Mouse (Mus musculus) small intestine, adult 2 months (tissue): Measurements from ENCODE around the gene Sfi1. TPM values are rescaled to one million over a fixed set of nuclear protein-coding genes. Genes with fewer than 3 reads are reported as not detected.
"Not testable (repeated sequence)": the region's sequence is repeated elsewhere in the genome, so short reads cannot be mapped to it uniquely, and the experiment has no call there.

Experiments used
- H3K27ac ChIP-seq: fragments of 200-500 bp; 2 replicates; pipeline ENCODE4 v1.5.1; 2012; ENCODE audit warnings: low read depth, low read length, control low read depth, inconsistent platforms; ENCODE audit not compliant: insufficient read depth
- H3K27me3 ChIP-seq: fragments of 200-500 bp; 2 replicates; pipeline ENCODE4 v1.6.1; 2012; ENCODE audit warnings: mild to moderate bottlenecking, moderate library complexity, low read length, inconsistent platforms; ENCODE audit not compliant: control insufficient read depth, insufficient read depth
- H3K36me3 ChIP-seq: fragments of 200-500 bp; 2 replicates; pipeline ENCODE4 v1.6.1; 2012; ENCODE audit warnings: mild to moderate bottlenecking, low read length, control low read depth, inconsistent platforms; ENCODE audit not compliant: control insufficient read depth, insufficient read depth
- H3K4me1 ChIP-seq: fragments of 200-500 bp; 2 replicates; pipeline ENCODE4 v1.6.1; 2012; ENCODE audit warnings: low read length, inconsistent platforms, mixed read lengths; ENCODE audit not compliant: control insufficient read depth, insufficient read depth, insufficient read length
- H3K4me3 ChIP-seq: fragments of 200-500 bp; 2 replicates; pipeline ENCODE4 v1.5.1; 2012; ENCODE audit warnings: low read depth, mild to moderate bottlenecking, control low read depth, inconsistent platforms, low read length, moderate library complexity
- WGBS: fragments of 180-500 bp; shearing (Covaris S2); methylation state at CpG from one replicate; pipeline ENCODE4 v1.1.7; 2018; 5-methylcytosine and 5-hydroxymethylcytosine counted together
- polyA plus RNA-seq: library from polyadenylated mRNA; depleted of rRNA; stranded (reverse); fragments of >200 nt; gene quantifications from 2 replicates; pipeline ENCODE4 v1.2.3, GENCODE M21; 2012

Sfi1 gene
- polyA plus RNA-seq, 1 experiment, result 21.2 TPM

DNA sequence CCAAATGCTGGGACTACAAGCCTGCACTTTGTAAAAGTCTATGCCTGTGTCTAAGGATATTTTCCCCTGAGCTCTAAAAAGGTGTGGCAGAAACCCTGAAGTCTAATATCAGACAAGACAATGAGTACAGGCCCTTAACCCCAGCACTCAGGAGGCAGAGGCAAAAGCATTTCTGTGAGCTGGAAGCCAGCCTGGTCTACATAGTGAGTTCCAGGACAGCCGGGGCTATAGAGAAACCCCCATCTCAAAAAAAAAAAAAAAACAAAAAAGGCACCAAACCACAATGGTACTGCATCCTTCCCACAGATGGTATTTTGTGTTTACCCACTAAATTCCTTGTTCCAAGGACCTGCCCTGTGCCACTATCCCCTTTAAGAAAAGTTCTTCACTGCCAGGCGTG is 54.9 kb downstream of the Sfi1 start:
- not testable (repeated sequence) for H3K4me3 ChIP-seq, H3K27me3 ChIP-seq, H3K4me1 ChIP-seq, H3K27ac ChIP-seq, H3K36me3 ChIP-seq
- WGBS, result 68% methylated on average over 2 of the region's 2 CpGs

DNA sequence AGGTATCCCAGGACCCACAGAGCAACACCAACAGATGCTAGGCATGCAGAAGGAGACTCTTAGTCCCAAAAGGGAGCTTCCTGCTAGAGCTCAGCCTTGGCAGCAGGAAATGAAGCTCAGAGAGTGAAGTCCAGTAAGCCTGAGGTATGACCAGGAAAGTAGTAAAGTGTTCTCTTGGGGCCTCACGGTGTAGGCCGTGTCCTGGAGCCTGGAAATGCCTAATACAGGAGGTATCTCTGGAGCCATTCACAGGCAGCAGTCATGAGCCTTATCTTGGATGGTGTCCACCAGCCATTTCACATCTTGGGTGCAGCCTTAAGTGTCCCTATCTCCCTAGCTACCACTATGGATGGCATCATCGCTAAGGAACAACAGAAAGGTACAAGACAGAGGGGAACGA is 56.0 kb downstream of the Sfi1 start:
- not testable (repeated sequence) for H3K4me3 ChIP-seq, H3K4me1 ChIP-seq, H3K27me3 ChIP-seq, H3K36me3 ChIP-seq, H3K27ac ChIP-seq
- WGBS, result 78% methylated on average over 4 of the region's 4 CpGs

DNA sequence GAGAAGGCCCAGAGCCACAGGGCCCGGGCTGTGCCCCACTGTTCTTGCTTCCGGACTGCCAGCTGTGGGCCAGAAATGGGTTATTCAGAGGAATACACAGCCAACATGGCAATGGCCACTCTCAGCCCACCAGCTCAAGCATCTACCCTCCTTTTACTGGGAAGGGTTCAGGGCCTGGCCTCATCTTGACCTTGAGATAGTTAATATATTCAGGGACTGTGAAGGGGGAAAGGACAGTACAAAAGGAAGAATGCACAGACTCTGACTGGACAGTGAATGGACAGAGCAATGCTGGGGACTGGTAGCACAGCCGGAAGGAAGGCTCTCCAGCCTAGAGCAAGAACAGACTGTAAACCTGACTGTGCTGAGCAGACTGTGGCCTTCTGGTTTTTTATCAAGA is 57.3 kb downstream of the Sfi1 start:
- not testable (repeated sequence) for H3K4me1 ChIP-seq, H3K36me3 ChIP-seq, H3K4me3 ChIP-seq, H3K27ac ChIP-seq, H3K27me3 ChIP-seq
- 86% methylated on average over 3 of the region's 3 CpGs for WGBS

DNA sequence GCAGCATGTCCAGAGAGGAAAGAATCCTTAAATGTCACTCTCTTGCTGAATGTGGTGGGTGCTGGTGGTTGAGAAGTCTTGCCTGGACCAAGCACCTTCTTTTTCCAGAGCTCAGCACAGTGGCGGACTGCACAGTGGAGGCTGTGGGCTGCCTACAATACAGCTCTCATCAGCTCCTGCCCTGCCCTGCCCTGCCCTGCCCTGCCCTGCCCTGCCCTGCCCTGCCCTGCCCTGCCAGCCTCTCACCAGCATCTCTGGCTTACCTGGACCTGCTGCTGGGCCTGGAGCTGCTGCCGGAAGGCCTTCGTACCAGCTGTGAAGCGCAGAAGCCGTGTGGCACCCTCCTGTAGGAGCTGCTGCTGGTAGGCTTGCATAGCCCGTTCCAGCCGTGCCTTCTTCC is 57.9 kb downstream of the Sfi1 start:
- H3K36me3 ChIP-seq, H3K4me1 ChIP-seq, H3K4me3 ChIP-seq, H3K27me3 ChIP-seq, H3K27ac ChIP-seq: not testable (repeated sequence)
- 50% methylated on average over 6 of the region's 7 CpGs for WGBS

DNA sequence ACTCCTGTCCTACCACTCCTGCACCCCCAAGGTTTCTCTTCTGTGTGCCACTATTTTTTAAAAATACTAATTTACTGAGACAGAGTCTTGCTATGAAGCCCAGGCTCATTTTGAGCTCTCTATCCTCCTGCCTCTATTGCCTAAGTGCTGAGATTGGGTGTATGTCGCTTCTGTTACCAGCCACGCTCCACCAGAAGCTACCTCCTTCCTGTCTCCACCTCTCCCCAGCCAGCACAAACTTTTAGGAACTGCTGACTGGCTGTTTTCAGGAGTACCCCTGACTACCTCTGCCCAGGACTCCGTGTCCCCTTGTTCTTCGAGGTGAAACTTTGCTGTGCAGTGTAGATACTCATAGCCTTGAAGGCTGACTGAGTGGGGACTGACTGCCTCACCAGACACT is 59.9 kb downstream of the Sfi1 start:
- H3K27ac ChIP-seq, H3K4me3 ChIP-seq, H3K4me1 ChIP-seq, H3K36me3 ChIP-seq, H3K27me3 ChIP-seq: not testable (repeated sequence)
- WGBS, result 100% methylated on average over 1 of the region's 4 CpGs

DNA sequence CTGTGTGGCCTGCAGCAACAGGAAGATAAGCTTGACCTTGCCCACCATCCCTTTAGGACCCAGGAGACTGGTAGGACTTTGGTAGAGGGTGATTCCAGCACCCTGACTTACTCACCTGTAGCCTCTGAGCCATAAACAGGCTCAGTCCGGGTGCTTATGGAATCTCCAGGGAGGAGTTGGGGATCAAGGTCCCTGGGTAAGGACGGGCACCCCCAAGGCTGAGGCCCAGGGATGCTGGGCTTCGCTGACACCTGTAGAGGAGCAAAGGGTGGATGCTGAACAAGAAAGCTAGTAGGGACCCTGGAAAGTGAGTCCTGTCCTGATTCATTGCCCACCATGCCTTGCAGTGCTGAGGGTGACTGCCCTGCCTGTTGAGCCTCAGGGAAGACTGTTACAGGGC is 60.3 kb downstream of the Sfi1 start:
- not testable (repeated sequence) for H3K27me3 ChIP-seq, H3K36me3 ChIP-seq, H3K4me3 ChIP-seq, H3K4me1 ChIP-seq
- H3K27ac ChIP-seq, result 0 out of 2 replicates have a peak overlapping the region, but pooled peaks have one; percentile 33
- 42% methylated on average over 3 of the region's 3 CpGs for WGBS

DNA sequence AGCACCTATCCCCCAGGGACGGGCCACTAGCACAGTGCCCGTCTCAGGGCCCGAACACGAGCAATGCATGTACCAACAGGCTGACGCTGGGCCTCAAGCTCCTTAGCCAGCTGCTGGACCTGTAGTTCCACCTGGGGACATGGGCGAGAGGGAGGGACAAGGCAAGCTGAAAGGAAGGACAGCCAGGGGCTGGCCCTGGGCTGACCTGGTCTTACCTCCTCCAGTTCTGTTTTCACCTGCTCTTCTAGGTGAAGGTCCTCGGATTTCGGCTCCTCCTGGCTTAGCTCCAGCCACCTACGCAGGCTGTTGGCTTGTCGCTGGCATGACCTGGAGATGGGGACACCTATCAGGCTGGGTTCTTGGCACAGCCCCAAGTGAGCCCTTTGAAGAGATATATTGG is 61.3 kb downstream of the Sfi1 start:
- H3K4me1 ChIP-seq, H3K4me3 ChIP-seq, H3K27ac ChIP-seq, H3K27me3 ChIP-seq, H3K36me3 ChIP-seq: not testable (repeated sequence)
- WGBS, result 44% methylated on average over 10 of the region's 10 CpGs

DNA sequence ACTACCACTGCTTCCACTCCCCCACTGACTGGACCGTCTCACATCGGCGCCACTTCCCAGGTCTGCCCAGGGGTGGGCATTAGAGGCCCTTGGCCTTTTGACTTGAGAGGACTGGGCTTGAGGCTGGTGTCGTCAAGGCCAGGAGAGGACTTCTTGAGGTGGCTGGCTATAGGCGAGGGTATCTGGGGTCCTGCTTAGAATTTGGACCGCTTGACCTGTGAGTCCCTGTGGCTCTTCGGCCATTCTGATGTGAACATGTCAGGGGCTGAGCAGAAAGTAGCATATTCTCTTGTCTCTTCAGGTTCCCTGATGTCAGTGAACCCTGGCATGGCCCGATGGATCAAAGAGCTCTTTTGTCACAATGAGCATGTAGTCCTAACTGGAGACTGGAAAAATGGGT is 63.4 kb downstream of the Sfi1 start:
- not testable (repeated sequence) for H3K36me3 ChIP-seq, H3K4me3 ChIP-seq, H3K4me1 ChIP-seq, H3K27me3 ChIP-seq, H3K27ac ChIP-seq
- 94% methylated on average over 8 of the region's 8 CpGs for WGBS

DNA sequence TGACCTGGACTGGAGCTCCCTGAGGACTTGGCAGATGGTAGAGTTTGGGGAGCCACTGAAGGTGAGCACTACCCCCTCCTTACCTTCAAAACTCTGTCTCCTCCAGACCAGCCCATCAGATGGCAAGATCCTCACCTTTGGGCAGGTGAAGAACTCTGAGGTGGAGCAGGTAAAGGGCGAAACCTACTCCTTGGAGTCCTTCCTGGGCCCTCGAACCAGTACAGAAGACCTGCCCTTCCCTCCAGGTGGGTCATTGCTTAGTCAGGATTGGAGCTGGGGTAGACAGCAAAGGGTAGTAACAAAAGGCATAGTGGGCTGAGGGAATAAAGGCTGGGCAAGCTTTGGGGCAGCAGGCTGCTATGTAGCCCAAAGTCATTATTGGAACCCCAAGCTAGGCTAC is 64.0 kb downstream of the Sfi1 start:
- 95% methylated on average over 2 of the region's 2 CpGs for WGBS
- not testable (repeated sequence) for H3K36me3 ChIP-seq, H3K4me3 ChIP-seq, H3K27me3 ChIP-seq, H3K27ac ChIP-seq, H3K4me1 ChIP-seq

DNA sequence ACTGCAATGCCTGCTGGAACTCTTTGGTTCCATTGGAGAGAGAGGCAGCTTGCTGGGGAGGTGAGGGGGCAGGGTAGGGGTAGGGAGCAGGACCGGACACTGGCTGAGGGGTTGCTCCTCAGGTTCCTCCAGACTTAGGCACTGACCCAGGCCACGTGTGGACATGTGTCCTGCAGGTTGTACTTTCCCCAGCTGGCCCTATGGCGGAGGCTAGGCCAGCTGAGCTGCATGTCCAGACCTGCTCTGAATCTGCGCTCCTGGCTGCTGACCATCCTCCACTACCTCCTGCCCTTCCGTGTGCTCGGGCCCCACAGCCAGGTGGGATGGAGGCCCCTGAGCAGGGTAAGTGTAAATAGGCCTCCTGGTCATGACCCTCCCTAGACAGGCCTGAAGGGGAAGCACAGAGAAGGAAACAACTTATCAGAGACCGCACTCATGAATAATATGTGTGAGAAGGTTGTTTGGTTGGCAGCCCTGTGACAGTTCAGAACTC is 65.9 kb downstream of the Sfi1 start:
- H3K36me3 ChIP-seq, H3K27ac ChIP-seq: not testable (repeated sequence)
- WGBS, result 83% methylated on average over 5 of the region's 7 CpGs

DNA sequence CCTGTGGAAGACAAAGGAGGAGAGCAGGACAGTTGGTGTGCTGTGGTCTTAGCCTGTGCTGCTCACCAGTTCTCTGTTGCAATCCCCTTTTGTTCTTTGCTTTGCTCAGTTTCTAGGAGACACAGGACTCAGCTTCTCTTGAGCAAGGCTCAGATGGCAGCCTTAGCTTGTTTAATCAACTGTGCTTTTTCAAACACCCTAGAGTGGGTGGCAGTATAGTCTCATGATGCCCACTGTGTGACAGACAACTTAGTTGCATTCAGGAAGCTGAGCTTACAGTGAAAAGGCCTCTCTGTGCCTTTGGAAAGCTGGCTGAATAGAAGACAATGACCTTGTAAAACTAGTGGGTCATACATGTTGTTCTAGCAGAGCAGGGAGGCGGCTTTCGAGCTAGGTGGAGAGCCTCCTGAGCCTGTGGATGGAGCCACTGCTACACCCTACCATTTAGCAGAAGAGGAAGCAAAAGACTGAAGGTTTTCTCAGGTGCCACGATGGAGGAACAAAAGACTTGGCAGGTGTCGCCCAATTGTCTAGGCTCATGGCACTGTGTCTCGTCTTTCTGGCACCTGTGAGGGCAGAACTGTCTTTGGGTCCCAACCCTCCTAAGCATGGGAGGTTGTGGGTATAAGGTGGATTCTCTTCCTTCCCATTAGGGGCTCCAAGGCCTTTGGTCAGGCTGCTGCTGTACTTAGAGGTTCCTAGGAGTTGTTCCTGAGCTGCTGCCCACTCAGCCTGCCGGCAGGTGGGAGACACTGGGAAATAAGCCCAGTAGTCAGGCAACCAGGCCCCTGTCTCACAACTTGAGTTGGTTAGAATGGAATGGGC is 66.6 kb downstream of the Sfi1 start:
- H3K27me3 ChIP-seq, H3K4me3 ChIP-seq, H3K4me1 ChIP-seq, H3K36me3 ChIP-seq, H3K27ac ChIP-seq: not testable (repeated sequence)
- WGBS, result 61% methylated on average over 6 of the region's 6 CpGs

More for the DNA sequence above, 65.9 kb downstream of the Sfi1 start:
- H3K27me3 ChIP-seq, H3K4me1 ChIP-seq, H3K4me3 ChIP-seq: not testable (repeated sequence)

DNA sequence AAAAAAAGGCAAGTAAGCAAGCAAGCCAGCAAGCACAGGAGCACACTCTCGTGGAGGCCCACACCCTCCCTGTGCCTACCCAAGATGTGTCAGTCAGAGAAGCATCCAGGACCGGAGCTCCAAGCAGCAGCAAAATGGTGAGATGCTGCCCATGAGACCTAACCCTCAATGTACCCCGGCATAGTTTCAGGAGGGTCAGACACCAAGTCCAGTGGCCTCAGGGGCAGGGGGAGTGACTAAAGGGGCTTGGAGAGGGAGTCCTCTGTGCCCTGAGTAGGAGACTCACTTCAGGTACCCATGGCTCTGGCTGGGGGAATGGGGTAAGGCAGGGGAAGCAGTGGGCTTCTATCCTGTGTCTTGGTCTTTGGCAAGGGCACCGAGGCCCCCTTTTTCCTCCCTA is 67.3 kb downstream of the Sfi1 start:
- not testable (repeated sequence) for H3K36me3 ChIP-seq, H3K27me3 ChIP-seq, H3K4me1 ChIP-seq, H3K27ac ChIP-seq, H3K4me3 ChIP-seq
- 72% methylated on average over 3 of the region's 4 CpGs for WGBS
